Mouse (Mus musculus) c-Kit-positive CD71-positive TER-119-negative erythroid progenitor cells, embryonic 14.5 days (primary cell): ENCODE results near the gene Afap1.

ENCODE experiments used
- DNase-seq: peaks from one replicate; pipeline ENCODE4 v3.0.0-alpha.2; 2013; ENCODE audit warnings: low read depth

Afap1 gene

GRCm38 (mm10) chr5:36040398-36041235 is 147.5 kb downstream of the Afap1 start:
- no peak for DNase-seq

- no peak for DNase-seq
Measured at GRCm38 (mm10) chr5:36041236-36041562, 148.1 kb downstream of the Afap1 start.

DNA sequence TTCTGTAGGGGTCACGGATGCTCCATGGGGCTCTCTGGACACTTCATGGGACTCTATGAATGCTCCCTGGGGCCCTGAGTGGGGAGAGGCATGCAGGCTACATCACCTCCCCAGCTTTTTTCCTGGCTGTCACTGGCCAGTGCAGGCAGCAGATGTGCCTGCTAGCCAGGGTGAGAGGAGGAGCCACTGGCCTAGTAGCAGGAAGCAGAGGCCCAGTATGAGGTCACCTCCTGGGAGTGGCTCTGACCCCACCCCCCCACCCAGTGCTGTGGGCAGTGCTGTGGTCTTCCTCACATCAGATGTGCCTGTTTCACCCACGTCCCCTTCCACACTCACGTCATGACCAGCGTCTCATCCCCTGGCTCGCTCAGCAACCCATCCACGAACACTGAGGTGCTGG is 148.6 kb downstream of the Afap1 start:
- no peak for DNase-seq

GRCm38 (mm10) chr5:36043154-36043553 is 150.0 kb downstream of the Afap1 start:
- no peak for DNase-seq
